Mouse (Mus musculus) neural tube, embryonic 14.5 days (tissue): ENCODE measurements around the gene Plcb4. TPM values are rescaled to one million over a fixed set of nuclear protein-coding genes. Genes with fewer than 3 reads are reported as not detected.

Source experiments
- ATAC-seq: fragments of 200-750 bp; cut with Nextera tagmentation; 2 replicates; pipeline ENCODE4 v1.8.0; 2017; ENCODE audit warnings: low read depth, mild to moderate bottlenecking, moderate TSS enrichment, moderate library complexity
- H3K27ac ChIP-seq: fragments of 300-500 bp; sonication (generic); 2 replicates; pipeline ENCODE4 v1.5.1; 2014; ENCODE audit warnings: low read depth, mild to moderate bottlenecking, control low read depth, low read length, moderate library complexity, mixed read lengths
- H3K27me3 ChIP-seq: fragments of 300-500 bp; sonication (generic); 2 replicates; pipeline ENCODE4 v1.6.1; 2014; ENCODE audit warnings: low read length; ENCODE audit not compliant: control insufficient read depth, insufficient read depth
- H3K36me3 ChIP-seq: fragments of 300-500 bp; sonication (generic); 2 replicates; pipeline ENCODE4 v1.6.1; 2014; ENCODE audit warnings: low read length, mixed read lengths; ENCODE audit not compliant: control insufficient read depth, insufficient read depth
- H3K4me1 ChIP-seq: fragments of 300-500 bp; sonication (generic); 2 replicates; pipeline ENCODE4 v1.6.1; 2014; ENCODE audit warnings: low read length; ENCODE audit not compliant: control insufficient read depth, insufficient read depth
- H3K4me2 ChIP-seq: fragments of 300-500 bp; sonication (generic); 2 replicates; pipeline ENCODE4 v1.6.1; 2014; ENCODE audit warnings: mild to moderate bottlenecking, low read depth, low read length, control low read depth
- H3K4me3 ChIP-seq: fragments of 300-500 bp; sonication (generic); 2 replicates; pipeline ENCODE4 v1.5.1; 2014; ENCODE audit warnings: low read depth, low read length, control low read depth, mixed read lengths
- H3K9ac ChIP-seq: fragments of 300-500 bp; sonication (generic); replicated peaks from 2 replicates; pipeline ENCODE4 v1.6.1; 2014; ENCODE audit warnings: low read depth, mild to moderate bottlenecking, control low read depth, low read length, mixed read lengths
- H3K9me3 ChIP-seq: fragments of 300-500 bp; sonication (generic); 2 replicates; pipeline ENCODE4 v1.6.1; 2016; ENCODE audit warnings: low read length; ENCODE audit not compliant: control insufficient read depth
- WGBS: fragments of 180-500 bp; shearing (Covaris S2); extraction: QIAGEN DNeasy Blood & Tissue Kit; methylation state at CpG from one replicate; pipeline ENCODE4 v1.1.7; 2014; 5-methylcytosine and 5-hydroxymethylcytosine counted together
- polyA plus RNA-seq: library from polyadenylated mRNA; unstranded; fragments of >200 nt; fragmentation: Nextera tagmentation; extraction: Ambion mirVana; gene quantifications from 2 replicates; pipeline ENCODE4 v1.2.1, GENCODE M21; 2014

Gene Plcb4
- polyA plus RNA-seq, 1 experiment from 2014 or later: 51.0 TPM

DNA sequence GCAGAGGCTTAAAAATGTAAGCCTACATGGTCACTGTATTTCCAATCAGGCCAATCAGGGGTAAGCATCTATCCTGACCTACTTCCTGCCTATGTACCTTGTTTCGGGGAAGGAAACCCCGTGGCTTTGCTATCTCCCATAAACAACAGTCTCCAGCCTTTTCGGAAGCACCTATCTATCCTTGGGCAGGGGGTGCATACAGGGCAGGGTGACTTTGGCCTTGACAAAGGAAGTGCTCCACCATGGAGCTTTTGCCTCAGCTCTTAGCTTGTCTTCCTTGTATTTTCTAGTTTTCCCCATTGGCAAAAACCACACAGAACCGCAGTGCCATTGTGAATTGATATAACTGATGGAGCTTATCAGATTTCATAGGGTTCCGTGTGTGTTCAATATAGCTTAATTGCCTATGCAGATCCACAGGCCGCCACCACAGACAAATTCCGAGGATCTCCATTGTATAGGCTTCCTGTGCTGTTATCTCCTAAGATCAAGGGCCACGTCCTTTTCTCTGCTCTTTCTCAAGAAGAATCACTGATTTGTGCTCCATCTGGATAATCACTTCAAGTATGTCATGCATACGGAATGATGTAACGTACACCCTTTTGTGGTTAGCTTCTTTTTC lies 140.4 kb downstream of the Plcb4 start:
- Histone ChIP-seq H3K4me3 (no peak overlapping the region), H3K36me3 (no peaks in the 10 kb centered on the region), H3K4me2 (no peak overlapping the region), H3K4me1 (peaks cover 6% of the 10 kb centered on the region), H3K9ac (no peak overlapping the region), H3K9me3 (no peaks in the 10 kb centered on the region), H3K27ac (no peak overlapping the region), H3K27me3 (no peaks in the 10 kb centered on the region)
- 82% methylated on average over 10 of the region's 10 CpGs for WGBS
- ATAC-seq: no peak

DNA sequence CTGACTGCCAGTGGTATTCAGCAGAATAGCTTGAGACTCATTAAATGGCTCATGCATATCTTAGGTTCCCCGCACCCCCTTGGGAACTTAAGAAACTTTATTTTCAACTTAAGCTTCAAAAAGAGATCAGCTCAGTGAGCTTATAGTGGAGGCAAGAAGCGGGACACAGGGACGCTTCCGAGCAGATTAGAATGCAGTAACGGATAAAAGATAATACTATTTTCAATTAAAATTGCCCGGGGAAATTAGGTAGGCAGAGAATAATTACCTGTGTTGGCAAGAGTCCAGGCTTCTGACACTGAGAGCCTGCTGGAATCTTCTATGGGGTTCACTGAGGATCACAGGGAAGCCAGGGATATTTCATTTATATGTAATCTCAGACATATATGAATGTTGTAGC lies 141.6 kb downstream of the Plcb4 start:
- Histone ChIP-seq H3K36me3 (no peaks in the 10 kb centered on the region), H3K9me3 (no peaks in the 10 kb centered on the region), H3K4me1 (peaks cover 6% of the 10 kb centered on the region), H3K27ac (no peak overlapping the region), H3K9ac (no peak overlapping the region), H3K4me3 (no peak overlapping the region), H3K27me3 (no peaks in the 10 kb centered on the region), H3K4me2 (no peak overlapping the region)
- ATAC-seq: no peak
- 60% methylated on average over 6 of the region's 6 CpGs for WGBS

DNA sequence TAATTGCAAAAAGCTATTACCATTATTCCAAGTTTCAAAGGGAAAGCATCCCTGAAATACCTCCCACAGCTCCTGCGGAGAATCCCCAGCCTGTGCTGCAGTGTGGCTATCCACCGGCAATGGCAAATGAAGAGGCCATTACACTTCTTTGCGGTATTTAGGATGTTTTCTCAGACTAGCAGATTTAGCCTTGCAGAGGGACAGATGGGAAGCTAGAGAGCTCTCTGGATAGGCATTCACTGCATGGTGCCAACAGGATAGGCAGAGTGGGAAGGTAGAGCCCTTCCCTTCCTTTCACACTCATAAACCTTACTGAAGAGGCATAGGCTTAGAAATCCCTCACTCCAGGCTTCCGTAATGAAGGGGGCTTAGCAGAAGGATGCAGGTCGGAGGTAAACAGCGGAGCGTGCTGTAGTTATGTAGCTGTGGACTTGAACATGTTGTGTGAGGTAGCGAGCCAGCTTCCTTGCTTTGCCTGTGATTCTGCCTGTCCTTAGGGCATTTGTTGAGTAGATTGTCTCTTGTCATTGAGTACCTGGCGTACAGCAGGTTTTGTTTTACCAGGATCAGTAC lies 144.2 kb downstream of the Plcb4 start:
- Histone ChIP-seq H3K4me1 (peaks cover under 1% of the 10 kb centered on the region; the same call in 1 of the 2 replicates), H3K27ac (peak overlapping the region; percentile 6), H3K9ac (no peak overlapping the region), H3K4me2 (no peak overlapping the region), H3K36me3 (no peaks in the 10 kb centered on the region), H3K4me3 (no peak overlapping the region), H3K27me3 (no peaks in the 10 kb centered on the region), H3K9me3 (no peaks in the 10 kb centered on the region)
- peak; percentile 33; the same call in 1 of the 2 replicates for ATAC-seq
- 69% methylated on average over 9 of the region's 9 CpGs for WGBS

- Histone ChIP-seq H3K4me2 (no peak overlapping the region), H3K27ac (no peak overlapping the region), H3K4me1 (no peaks in the 10 kb centered on the region), H3K4me3 (no peak overlapping the region), H3K9ac (no peak overlapping the region), H3K9me3 (no peaks in the 10 kb centered on the region), H3K27me3 (no peaks in the 10 kb centered on the region), H3K36me3 (no peaks in the 10 kb centered on the region)
- 90% methylated on average over 15 of the region's 15 CpGs for WGBS
- ATAC-seq: no peak
These were observed 147.2 kb downstream of the Plcb4 start for GRCm38 (mm10) chr2:135805748-135806685.

DNA sequence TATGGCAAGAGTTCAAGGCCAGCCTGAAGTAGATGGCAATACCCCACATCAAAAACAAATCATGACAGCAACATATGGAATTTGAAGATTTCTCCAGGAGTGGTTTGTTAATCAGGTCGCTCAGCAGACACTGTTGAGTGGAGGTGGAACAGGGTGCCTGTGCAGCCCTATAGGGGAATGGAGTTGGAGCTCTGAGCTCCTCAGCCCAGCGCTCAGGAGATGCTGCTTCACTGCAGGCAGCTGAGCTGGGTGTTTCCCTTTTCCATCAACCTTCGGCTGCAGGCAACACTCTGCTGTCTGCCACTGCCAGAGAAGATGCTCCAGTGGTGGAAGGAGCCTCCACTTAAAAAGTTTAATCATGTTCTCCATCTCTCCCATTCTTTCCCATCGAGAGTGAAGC lies 149.5 kb downstream of the Plcb4 start:
- no peaks in the 10 kb centered on the region for H3K9me3 ChIP-seq
- 90% methylated on average over 4 of the region's 4 CpGs for WGBS
- H3K27ac ChIP-seq: no peak overlapping the region
- ATAC-seq: no peak
- H3K4me3 ChIP-seq: no peak overlapping the region
- H3K4me1 ChIP-seq: no peaks in the 10 kb centered on the region
- no peaks in the 10 kb centered on the region for H3K36me3 ChIP-seq
- no peak overlapping the region for H3K9ac ChIP-seq
- H3K27me3 ChIP-seq: no peaks in the 10 kb centered on the region
- no peak overlapping the region for H3K4me2 ChIP-seq

- 79% methylated on average over 6 of the region's 6 CpGs for WGBS
- no peak overlapping the region for H3K27ac ChIP-seq
- H3K27me3 ChIP-seq: no peaks in the 10 kb centered on the region
- no peak overlapping the region for H3K4me3 ChIP-seq
- H3K4me1 ChIP-seq: no peaks in the 10 kb centered on the region
- no peaks in the 10 kb centered on the region for H3K36me3 ChIP-seq
- H3K9ac ChIP-seq: no peak overlapping the region
- no peak overlapping the region for H3K4me2 ChIP-seq
- no peak for ATAC-seq
- H3K9me3 ChIP-seq: no peaks in the 10 kb centered on the region
These were observed 152.0 kb downstream of the Plcb4 start for GRCm38 (mm10) chr2:135810841-135811240.

DNA sequence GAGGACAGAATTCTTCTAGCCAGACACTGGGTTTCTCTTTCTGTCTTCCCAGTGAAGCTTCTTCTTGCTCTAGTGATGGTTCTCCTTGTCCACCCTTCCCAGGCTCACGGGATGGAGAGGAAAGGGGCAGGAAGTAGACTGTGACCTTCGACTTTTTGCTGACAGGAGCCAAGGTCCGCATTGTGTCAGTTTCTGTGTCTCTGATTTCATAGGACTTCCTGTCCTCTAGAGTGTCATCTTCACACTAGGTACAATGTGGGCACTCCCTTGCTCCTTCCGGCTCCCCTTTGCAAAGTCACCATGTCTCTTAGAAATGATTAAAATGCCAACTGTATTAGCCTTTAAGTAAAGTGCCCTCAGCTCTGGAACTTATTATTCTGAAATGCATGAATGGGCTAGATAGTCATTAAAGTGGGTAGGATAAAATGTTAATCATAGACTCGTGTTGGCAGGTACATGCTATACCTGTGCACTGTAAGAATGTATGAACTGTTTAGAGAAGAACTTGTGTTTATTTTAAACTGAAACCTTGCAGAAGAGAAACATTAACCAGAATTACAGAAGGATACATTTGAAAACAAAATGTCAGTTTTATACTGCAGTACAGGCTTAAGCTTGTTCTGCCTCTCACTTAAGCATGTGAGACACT lies 152.8 kb downstream of the Plcb4 start:
- no peaks in the 10 kb centered on the region for H3K36me3 ChIP-seq
- no peaks in the 10 kb centered on the region for H3K4me1 ChIP-seq
- H3K4me3 ChIP-seq: no peak overlapping the region
- no peak for ATAC-seq
- H3K27ac ChIP-seq: no peak overlapping the region
- H3K4me2 ChIP-seq: no peak overlapping the region
- H3K9me3 ChIP-seq: no peaks in the 10 kb centered on the region
- no peaks in the 10 kb centered on the region for H3K27me3 ChIP-seq
- WGBS: 82% methylated on average over 5 of the region's 5 CpGs
- no peak overlapping the region for H3K9ac ChIP-seq

- Histone ChIP-seq H3K9me3 (no peaks in the 10 kb centered on the region), H3K36me3 (no peaks in the 10 kb centered on the region), H3K4me3 (no peak overlapping the region), H3K4me2 (no peak overlapping the region), H3K27me3 (no peaks in the 10 kb centered on the region), H3K27ac (no peak overlapping the region), H3K9ac (no peak overlapping the region), H3K4me1 (no peaks in the 10 kb centered on the region)
- WGBS: 93% methylated on average over 8 of the region's 8 CpGs
- no peak for ATAC-seq
These were observed 154.0 kb downstream of the Plcb4 start for GRCm38 (mm10) chr2:135812701-135813246.
